Mouse (Mus musculus): ENCODE measurements around the gene Sdhb. TPM values are rescaled to one million over a fixed set of nuclear protein-coding genes. Genes with fewer than 3 reads are reported as not detected.

Sdhb gene
- total RNA-seq, 2 experiments from 2014 or later: 457 to 601 TPM

DNA sequence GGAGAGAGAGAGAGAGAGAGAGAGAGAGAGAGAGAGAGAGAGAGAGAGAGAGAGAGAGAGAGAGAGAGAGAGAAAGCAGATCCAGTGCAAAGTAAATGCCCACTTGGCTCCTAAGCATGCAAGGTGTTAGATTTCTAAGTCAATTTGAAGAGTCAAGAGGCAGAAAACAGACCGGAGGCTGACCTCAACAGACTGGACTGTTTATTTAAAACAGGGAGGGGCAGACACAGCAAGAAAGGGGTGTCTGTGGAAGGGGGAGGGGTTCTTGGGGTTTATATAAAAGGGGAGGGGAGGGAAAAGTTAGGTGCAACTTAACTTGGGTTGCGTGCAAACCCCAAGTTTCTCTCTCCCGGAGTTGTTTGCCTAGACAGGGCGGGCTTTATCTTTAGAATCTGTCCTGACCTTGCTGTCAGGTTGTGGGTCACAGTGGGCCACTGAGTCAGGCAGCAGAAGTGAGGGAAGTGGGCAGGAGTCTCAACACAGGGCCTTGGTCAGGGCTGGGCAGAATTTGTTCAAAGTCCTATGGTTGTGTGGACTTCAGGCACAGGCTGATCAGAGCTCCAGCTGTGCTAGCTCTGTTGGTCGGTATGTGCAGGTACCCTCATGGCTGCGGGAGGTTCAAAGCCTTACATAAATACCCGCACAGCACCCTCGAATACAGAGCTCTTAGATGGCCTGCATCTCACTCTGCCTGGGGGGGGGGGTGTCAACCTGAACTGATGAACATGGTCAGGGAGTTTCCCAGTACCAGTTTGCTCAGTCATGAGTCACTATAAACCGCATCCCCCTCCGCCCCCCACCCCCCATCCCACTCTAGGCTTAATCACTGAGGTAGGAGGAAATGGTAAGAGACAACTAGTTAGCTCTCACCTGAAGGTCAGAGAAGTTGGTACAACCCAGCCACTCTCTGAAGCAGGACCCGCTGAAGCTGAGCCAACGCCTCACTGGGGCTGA, 13.2 kb upstream of the Sdhb start:
- no peak for DNase-seq (ENCODE audit: low spot score in 2 of 2)

DNA sequence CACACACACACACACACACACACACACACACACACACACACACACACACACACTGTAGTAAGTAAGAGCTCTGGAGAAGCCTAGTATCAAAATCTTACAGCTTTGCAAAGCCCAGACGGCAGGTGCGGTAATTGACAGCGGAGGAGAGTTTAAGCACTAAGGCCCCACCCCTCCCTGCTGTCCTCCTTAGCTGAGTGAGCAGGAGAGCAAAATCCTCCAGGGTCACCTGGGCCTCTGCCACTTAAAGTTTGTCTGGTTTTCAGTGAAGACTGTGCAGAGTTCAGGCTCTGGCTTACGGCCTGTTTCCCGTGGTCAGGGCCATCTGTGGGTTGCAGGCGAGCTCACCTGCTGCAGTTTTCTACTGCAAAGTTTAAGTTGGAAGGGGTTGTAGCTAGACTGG, 12.5 kb upstream of the Sdhb start:
- no peak for DNase-seq (ENCODE audit: low spot score in 2 of 2)

DNA sequence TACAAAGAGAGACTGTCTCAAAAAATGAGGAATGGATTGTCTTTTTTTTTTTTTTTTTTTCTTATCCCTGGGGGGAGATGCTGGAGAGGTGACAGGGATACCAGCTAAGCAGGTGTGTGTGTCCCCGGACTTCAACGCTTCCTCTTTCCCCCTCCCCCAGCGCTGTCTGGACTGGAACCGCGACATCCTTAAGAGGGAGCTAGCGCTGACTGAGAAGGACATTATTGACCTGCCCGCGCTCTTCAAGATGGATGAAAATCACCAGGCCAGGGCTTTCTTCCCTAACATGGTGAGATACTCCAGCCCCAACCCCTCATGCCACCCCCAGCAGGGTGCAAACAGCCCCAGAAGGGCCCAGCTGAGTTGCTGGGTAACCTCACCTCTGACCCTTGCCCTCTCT, 12.0 kb upstream of the Sdhb start:
- no peak for DNase-seq (ENCODE audit: low spot score in 2 of 2)

DNA sequence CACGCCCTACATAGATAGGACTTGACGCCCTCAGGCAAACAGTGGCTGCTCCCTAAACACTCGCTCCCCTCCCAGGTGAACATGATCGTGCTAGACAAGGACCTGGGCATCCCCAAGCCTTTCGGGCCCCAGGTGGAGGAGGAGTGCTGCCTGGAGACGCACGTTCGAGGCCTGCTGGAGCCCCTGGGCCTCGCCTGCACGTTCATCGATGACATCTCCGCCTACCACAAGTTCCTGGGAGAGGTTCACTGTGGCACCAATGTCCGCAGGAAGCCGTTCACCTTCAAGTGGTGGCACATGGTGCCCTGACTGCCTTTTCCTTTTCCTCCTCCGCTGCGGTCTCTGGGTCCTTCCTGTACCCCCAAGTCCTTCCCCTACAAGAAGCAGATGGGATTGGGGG, 11.4 kb upstream of the Sdhb start:
- no peak for DNase-seq (ENCODE audit: low spot score in 2 of 2)

DNA sequence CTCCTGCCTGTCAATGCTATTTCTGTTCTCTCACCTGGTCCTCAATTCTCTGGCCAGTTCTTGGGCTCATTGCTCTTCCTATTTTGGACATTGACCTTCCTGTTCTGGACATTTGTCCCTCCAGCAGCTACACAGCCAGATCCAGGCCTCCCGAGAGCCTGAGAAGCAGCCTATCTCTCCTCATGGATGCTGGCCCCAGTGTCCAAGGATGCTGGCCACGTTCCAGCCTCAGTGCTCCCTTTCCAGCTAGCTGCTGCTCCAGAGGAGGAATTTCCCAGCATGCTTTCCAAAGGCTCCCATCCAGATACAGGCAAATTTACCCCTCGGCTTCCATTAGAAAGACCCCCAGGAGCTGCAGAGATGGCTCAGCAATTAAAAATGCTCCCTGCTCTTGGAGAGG, 10.4 kb upstream of the Sdhb start:
- DNase-seq (ENCODE audit: low spot score in 2 of 2): no peak

DNA sequence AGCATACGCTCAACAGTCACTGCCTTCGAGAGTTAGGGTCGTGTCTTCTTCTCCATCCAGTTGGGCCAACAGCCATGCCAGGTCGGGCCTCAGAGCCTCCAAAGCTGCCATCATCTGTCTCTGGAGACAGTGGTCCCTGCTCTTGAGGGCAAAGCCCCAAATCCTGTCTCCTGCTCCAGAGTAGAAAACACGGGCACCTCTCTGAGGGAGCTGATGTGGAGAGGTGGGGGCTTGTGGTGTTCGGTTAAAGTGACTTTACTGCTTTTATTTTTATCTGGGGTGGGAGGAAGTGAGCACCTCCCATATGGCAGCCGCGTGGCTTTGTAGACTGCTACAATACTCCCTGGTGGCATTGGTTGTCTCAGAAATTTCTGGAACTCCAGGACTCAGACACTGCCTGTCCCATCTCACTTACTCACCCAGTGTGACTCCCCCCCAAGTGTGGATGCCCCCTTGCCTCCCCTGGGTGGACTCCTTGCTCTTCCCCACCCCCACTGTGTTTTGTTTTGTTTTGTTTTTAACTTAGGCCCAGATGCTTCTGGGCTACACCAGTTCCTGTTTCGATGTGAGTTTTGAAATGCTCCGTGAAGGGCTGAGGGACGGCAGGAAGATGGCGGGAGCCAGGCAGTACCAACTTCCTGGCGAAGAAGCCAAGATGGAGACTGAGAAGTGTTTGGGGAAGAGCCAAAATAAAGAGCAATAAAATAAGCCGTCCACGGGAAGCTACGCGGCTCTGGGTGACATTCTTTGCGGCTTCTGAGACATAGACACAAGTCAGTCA, 9.0 kb upstream of the Sdhb start:
- no peak for DNase-seq (ENCODE audit: low spot score in 2 of 2)

DNA sequence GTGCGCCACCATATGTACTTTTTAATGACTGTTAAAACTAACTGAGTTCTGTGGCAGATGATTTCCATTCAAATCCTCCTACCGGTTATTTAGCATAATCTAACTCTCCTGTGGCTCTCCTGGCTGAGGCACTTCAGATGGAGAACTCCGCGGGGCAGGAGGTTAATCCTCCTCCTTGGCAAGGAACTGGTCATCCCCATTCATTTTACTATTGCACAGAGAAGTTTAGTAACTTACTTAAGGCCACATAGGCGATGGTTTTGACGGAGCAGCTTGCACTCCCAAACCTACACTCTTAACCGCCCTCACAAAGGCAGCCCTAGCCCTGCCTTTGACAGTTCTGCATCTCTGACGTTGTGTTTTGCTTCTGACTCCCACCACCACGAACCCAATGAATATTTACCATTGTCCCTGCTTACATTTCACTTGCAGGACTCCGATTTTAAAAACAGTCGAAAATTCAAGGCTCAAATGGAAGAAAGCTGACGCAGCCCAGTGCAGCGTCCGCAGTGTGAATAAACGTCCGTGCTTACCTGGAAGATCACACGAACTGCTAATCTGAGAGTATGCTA, 3.8 kb upstream of the Sdhb start:
- peak in 1 of 2 experiments; percentile 2 for DNase-seq (ENCODE audit: low spot score in 2 of 2)

DNA sequence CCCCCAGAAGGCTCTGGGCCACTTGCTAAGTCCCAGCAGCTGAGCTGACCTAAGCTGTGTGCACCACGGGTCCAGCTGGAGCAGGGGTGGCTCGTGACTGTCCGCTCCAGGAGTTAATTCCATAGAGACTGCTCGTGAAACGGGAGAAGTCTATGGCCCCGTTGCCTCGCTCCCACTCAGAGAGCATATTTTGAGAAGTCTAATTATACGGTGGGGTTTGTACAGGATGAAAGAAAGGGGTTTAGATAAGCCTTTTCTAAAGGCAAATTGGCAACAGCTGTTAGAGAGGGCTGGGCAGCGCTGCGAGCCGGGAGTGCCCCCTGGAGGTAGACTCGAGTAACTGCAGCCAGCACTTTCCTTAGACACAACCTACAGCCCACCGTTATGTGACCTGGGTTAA, 3.3 kb upstream of the Sdhb start:
- DNase-seq (ENCODE audit: low spot score in 2 of 2): peak; percentile 73 to 80

DNA sequence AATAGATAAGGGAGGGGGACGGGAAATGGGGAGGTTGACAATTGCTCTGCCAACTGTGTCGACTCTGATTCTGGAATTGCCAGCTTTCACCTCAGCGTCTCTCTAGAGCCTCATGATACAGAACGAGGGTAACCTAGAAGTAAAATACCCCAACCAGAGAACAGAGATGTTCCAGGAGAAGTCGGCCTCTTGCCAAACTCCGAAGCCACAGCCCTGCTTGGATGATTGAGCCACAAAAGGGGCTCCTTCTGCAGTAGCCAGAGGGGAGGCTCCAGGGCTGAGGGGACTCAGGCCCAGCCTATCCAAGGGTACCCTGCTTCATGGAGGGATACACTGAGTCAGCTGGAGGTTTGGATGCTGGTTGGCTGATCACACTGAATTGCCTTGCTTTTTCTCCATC, 2.7 kb upstream of the Sdhb start:
- peak; percentile 18 to 21 for DNase-seq (ENCODE audit: low spot score in 2 of 2)

DNA sequence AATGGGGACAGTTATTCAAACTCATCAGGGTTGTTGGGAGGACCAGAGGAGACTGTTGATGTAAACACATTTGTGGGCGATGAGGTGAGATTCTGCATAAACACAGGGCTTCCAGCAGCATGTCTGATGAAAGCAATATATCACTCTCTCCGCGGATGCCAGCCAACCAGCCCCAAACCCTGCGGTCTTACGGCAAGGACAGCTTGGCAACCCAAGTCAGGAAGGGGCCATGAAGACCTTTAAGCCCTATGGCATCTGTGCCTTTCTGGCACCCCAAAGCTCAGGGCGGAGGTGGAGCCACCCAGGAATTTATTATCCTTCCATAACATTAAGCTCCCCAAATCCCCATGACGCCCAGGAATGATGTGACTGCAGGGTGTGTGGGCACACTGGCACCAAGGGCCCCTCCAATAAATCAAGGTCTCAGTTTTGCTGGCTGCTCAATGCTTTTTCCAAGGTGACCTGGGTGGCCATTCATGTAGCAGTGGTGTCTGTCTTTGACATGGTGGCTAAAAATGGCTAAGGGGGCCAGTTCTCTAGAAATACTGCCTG, 1.8 kb upstream of the Sdhb start:
- DNase-seq (ENCODE audit: low spot score in 2 of 2): no peak

DNA sequence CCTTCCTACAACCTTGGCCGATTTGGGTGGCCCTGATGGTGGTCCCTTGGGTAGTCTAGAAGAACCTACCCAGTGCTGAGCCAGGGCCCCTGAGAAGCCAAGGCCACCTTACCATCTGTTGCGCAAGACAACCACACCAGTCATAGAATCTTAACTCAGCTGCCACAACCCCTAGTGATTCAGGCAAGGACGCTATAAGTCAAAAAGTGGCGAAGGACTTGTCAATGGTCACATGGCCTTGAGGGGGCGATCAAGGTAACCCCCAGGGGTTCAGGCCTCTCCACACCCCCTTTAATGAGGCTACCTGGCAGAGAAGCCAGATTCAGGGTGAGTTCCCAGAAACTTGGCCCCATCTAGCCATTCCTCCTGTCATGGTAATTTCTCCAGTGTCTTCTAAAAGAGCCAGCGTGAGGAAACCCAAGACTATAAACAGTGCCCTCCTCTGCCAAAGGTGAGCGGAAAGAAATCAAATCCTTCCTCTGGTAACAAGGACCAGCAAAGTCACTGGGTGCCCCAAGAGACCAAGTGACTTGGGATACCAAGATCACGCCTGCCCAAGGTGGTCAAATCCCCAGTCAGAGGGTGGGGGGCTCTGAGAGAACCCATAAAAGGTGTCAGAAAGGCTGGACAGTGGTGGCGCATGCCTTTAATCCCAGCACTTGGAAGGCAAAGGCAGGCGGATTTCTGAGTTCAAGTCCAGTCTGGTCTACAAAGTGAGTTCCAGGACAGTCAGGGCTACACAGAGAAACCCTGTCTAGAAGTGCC, 1.1 kb upstream of the Sdhb start:
- DNase-seq (ENCODE audit: low spot score in 2 of 2): peak in 1 of 2 experiments; percentile 47

DNA sequence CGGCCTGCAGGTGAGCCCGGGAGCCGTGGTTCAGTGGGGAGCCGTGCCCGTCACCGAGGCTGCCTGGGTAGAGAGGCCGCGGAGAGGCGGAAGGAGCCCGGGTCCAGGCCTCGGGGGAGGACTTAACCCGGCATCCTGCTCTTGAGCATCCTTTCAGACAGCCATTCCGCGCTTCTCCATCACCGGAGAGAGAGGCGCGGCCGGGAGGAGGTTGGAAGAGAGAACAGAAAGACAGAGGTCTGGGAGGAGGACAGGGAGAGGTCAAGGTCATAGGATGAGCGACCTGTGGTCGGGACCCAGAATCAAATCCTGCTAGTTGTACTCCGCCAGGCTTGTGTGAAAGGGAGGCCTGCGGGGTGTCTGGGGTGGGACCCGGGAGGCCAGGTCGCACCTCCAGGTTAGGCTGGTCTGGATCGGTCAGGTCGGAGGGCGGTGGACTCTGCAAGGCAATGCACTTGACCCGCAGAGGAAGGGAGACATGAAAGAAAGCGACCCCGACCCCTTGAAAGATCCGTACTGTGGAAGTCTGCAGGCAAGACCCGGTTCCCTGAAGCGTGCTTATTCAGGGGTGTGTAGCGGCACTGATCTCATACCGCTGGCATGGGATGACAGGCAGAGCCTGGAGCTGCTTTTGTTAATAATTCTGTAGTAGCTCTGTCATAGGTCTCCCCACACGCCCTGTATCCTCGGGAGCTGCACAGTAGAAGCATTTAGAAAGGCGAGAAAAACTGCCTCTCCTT, 634 bp downstream of the Sdhb start:
- no peak for DNase-seq (ENCODE audit: low spot score in 2 of 2)

DNA sequence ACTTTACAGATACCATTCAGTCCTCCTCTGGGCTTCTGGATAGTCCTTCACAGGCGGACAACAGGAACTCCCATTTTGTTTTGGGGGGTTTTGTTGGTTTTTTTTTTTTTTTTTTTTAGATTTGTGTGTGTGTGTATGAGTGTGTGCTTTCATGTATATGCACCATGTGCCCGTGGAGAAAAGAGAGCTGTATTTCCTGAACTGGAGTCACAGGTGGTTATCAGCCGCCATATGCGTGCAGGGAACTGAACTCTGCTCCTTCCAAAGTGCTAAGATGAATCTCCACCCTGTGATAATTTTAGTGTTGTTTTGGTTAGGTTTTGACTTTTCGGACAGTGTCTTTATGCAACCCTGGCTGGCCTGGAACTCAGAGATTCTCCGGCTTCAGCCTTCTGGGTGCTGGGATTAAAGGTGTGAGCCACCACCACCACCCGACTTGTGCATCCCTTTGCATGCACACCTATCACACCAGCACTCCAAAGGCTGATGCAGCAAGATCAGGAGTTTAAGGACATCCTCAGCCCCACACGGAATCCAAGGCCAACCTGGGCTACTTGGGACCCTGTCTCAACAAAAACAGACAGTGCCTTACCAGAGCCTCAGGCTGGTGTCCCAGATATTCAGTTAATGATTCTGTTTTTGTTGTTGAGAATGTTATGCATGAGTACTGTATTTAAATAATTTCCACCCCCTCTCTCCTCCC, 1.4 kb downstream of the Sdhb start:
- DNase-seq (ENCODE audit: low spot score in 2 of 2): peak in 1 of 2 experiments; percentile 10

DNA sequence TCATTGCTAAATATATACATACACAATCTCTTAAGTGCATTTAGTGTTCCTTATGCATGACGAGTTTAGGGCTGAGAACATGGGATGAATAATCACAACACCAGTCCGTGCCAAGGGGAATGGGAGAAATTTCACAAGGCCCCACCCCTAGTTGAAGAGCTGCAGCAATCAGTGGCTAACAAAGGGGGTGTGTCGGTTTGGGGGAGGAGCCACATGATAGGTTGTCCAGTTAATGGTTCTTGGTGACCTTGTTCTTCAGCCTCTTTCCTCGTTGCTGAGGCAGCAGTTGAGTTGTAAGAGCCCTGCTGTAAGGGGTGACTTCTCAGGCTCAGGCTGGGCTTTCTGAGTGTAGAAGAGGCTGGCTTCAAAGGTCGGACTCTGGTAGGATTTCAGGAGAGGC, 1.9 kb downstream of the Sdhb start:
- peak in 1 of 2 experiments; percentile 63 for DNase-seq (ENCODE audit: low spot score in 2 of 2)

DNA sequence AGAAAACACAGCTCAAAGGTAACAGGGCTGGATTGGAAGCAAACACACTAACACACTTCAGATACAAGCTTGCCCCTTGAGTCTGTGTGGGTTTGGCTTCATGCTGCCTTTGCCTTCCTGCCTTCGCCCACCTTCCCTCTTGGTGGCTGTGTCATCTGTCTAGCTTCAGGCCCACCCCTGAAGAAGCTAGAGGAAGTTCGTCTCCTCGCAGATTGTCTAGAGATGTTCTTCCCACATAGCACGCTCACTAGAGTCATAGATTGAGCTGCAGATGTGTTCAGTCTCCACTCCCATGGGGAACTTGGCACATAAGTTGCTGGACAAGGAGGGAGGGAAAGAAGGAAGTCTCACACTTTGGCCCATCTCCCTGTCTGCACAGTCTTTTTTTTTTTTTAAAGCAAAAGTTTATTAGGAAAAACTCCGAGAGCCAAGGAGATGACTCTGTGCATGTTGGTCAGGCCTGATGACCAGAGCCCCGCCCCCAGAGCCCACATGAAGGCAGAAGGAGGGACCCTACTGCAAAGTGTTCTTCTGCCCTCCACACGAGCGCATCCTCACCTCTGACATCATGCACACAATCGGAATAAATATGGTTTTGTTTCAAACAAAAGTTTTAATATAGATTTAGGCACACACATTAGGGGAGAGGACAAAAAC, 3.1 kb downstream of the Sdhb start:
- DNase-seq (ENCODE audit: low spot score in 2 of 2): no peak

DNA sequence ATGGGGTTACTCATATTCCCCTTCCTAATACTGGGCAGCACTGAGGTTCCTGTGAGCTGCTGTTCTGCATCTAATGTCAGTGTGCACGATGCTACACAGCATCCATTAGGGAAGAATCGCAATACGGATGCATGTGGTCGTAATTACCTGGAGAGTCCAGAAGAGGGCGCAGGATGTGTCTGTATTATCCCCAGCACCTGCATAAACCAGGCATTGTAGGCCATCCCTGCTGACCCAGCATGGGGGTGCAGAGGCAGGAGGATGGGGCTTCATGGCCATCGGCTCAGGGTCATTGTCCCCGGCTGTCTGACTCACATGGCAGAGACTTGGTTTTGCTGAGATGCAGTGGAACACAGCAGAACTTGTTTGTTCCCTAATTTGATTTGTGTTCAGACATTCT, 3.6 kb downstream of the Sdhb start:
- peak; percentile 65 to 75 for DNase-seq (ENCODE audit: low spot score in 2 of 2)

DNA sequence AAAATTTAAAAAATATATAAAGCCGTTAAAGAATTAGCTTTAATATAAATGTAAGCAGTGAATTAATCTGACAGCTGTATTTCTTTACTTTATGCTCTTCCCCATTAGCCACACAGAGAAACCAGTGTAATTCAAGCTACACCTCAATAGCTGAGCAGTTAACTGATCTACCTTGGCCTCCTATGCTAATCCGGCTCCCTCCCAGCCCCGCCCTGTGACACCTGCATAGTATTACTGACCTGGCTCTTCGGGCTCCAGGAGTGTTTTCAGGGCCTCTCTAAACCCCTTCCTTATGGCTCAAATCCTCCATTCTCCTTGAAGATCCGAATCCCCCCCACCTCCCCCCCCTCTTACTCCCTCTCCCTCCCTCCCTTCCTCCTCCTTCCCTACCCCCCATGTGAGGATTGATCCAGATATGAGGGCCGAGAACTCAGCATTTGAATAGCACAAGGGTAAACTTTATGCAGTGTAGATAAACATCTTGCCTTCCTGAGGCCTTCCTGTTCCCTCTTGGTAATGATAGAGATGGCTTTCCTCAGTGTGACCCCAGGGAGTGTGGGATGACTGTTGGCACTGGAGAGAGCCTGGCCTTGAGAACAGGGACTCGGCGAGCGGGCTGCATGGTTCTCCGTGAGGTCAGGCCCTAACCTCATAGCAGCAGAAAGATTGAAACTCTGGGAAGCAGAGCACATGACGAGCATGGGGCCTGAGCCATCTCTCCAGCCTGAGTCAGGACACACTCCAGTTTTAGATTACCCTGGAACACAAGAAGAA, 6.6 kb downstream of the Sdhb start:
- DNase-seq (ENCODE audit: low spot score in 2 of 2): no peak

DNA sequence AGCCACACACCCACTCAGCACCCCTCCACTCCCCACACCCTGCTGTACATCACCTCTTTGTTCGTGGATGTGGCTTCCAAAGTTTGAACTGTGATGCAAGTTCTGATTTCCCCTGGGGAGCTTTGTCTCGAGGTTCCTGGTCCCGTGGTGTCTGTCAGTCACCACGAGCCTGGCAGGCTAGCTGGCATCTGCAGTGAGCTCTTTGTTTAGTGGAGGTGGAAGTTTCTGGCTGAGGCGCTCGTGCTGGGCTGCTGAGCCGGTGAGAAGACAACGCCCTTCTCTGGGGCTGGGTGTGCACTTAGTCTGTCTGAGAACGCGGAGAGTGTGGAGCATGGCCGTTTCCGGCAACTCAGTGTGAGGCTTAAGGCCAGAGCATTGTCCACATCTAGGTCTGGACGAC, 10.7 kb downstream of the Sdhb start:
- DNase-seq (ENCODE audit: low spot score in 2 of 2): no peak
